Comparison of ENCODE assay signal across 7 mouse cellular contexts in the genomic region with DNA sequence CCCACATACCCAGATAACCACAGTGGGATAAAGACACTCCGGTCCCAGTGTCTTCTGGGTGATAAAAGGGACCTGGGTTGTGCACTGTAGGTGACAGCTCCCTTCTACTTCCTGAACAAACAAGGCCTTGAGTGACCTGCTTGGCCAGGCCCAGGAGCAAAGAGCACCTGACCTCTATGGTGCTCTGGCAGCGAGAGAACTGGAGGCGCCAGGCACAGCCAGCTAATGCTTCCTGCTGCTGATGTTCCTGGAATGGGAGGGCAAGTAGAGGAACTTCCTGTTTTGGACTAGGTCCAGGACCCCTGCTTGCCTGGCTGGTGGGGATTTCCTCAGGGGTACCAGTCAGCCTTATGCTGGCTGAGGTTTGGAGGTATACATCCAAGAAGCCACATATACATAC. TPM values are rescaled to one million over a fixed set of nuclear protein-coding genes. Genes with fewer than 3 reads are reported as not detected.
DNase-seq lines count a peak whose midpoint lies in the region; ATAC-seq lines count a peak whose summit lies in the region.

No protein-coding gene starts in this region.

- WGBS in embryonic facial prominence, embryonic 11.5 days, result 54% methylated on average over 3 of the region's 3 CpGs
- WGBS in hindbrain, embryonic 15.5 days, result 66% methylated on average over 3 of the region's 3 CpGs
- WGBS in liver, embryonic 12.5 days (ENCODE audit: insufficient replicate concordance), result 39% methylated on average over 3 of the region's 3 CpGs

- H3K27ac ChIP-seq in embryonic facial prominence, embryonic 11.5 days (replicated peaks; ENCODE audit: low read depth, low read length), result peak overlapping the region; percentile 47; the same call in 1 of the 2 replicates
- peak overlapping the region; percentile 58; the same call in 1 of the 2 replicates for H3K27ac ChIP-seq in hindbrain, embryonic 15.5 days (replicated peaks)
- peak overlapping the region; percentile 50 for H3K27ac ChIP-seq in liver, embryonic 12.5 days

- peaks cover 15% of the 10 kb centered on the region for H3K4me1 ChIP-seq in embryonic facial prominence, embryonic 11.5 days (ENCODE audit: control insufficient read depth, insufficient read depth, low read length)
- H3K4me1 ChIP-seq in hindbrain, embryonic 15.5 days (replicated peaks), result peaks cover 63% of the 10 kb centered on the region
- peaks cover 60% of the 10 kb centered on the region for H3K4me1 ChIP-seq in liver, embryonic 12.5 days

- no peak overlapping the region; the same call in 1 of the 2 replicates for H3K9ac ChIP-seq in embryonic facial prominence, embryonic 11.5 days (replicated peaks; ENCODE audit: low read length)
- H3K9ac ChIP-seq in hindbrain, embryonic 15.5 days, result no peak overlapping the region
- no peak overlapping the region for H3K9ac ChIP-seq in liver, embryonic 12.5 days

- peaks cover 20% of the 10 kb centered on the region for H3K36me3 ChIP-seq in embryonic facial prominence, embryonic 11.5 days (replicated peaks; ENCODE audit: control insufficient read depth, insufficient read depth, low read depth, low read length)
- H3K36me3 ChIP-seq in hindbrain, embryonic 15.5 days, result peaks cover 37% of the 10 kb centered on the region
- peaks cover 35% of the 10 kb centered on the region for H3K36me3 ChIP-seq in liver, embryonic 12.5 days

- no peak overlapping the region for H3K4me2 ChIP-seq in embryonic facial prominence, embryonic 11.5 days (ENCODE audit: low read depth, low read length)
- H3K4me2 ChIP-seq in hindbrain, embryonic 15.5 days, result no peak overlapping the region
- no peak overlapping the region for H3K4me2 ChIP-seq in liver, embryonic 12.5 days

- ATAC-seq in embryonic facial prominence, embryonic 11.5 days (replicated peaks; ENCODE audit: insufficient number of reproducible peaks, low FRiP score, low TSS enrichment, low read depth), result no peak
- no peak for ATAC-seq in hindbrain, embryonic 15.5 days (ENCODE audit: low FRiP score, low read depth)
- no peak for ATAC-seq in liver, embryonic 12.5 days

- DNase-seq in adrenal gland, postnatal 36 days, result peak; percentile 27 to 59
- no peak for DNase-seq in embryonic facial prominence, embryonic 11.5 days (ENCODE audit: low spot score)
- DNase-seq in yolk sac, embryonic 10.5 days (ENCODE audit: low spot score), result peak; percentile 76
- no peak for DNase-seq in urinary bladder, postnatal 4 days (ENCODE audit: low spot score in 2 of 2)
- no peak for DNase-seq in layer of hippocampus, adult 8-10 months (ENCODE audit: low spot score in 2 of 2)

- no peaks in the 10 kb centered on the region for H3K9me3 ChIP-seq in embryonic facial prominence, embryonic 11.5 days (replicated peaks; ENCODE audit: control insufficient read depth, low read length)
- no peaks in the 10 kb centered on the region for H3K9me3 ChIP-seq in hindbrain, embryonic 15.5 days
- no peaks in the 10 kb centered on the region for H3K9me3 ChIP-seq in liver, embryonic 12.5 days (replicated peaks)

- no peaks in the 10 kb centered on the region for H3K27me3 ChIP-seq in embryonic facial prominence, embryonic 11.5 days (ENCODE audit: control insufficient read depth, insufficient read depth, low read length)
- H3K27me3 ChIP-seq in hindbrain, embryonic 15.5 days, result no peaks in the 10 kb centered on the region
- H3K27me3 ChIP-seq in liver, embryonic 12.5 days (replicated peaks), result peaks cover 44% of the 10 kb centered on the region

- no peak overlapping the region for H3K4me3 ChIP-seq in embryonic facial prominence, embryonic 11.5 days (ENCODE audit: low read depth, low read length)
- no peak overlapping the region for H3K4me3 ChIP-seq in hindbrain, embryonic 15.5 days
- no peak overlapping the region for H3K4me3 ChIP-seq in liver, embryonic 12.5 days

RNA-seq across cellular contexts. Expression of gene Plxnb2, which starts 10.5 kb away (rescaled TPM):
- total RNA-seq in adrenal gland, postnatal 36 days (2021), result 100 to 1,000 TPM; 110 to 130 TPM
- 113 and 122 TPM in 2 replicates for polyA plus RNA-seq in embryonic facial prominence, embryonic 11.5 days (2014; fragmentation: Nextera tagmentation; extraction: Ambion mirVana)
- 90.7 and 105 TPM in 2 replicates for polyA plus RNA-seq in hindbrain, embryonic 15.5 days (2015; fragmentation: Nextera tagmentation; extraction: Ambion mirVana)
- 38.5 and 38.8 TPM in 2 replicates for polyA plus RNA-seq in liver, embryonic 12.5 days (2016; fragmentation: Nextera tagmentation; extraction: Ambion mirVana)
- 10 to 100 TPM; 54.0 to 78.5 (median 67.5) TPM for total RNA-seq in layer of hippocampus, adult 8-10 months (2022)

RNA-seq across cellular contexts. Expression of gene Mapk11, which starts 20.7 kb away (rescaled TPM):
- 1 to 10 TPM; 2.5 to 3.7 TPM for total RNA-seq in adrenal gland, postnatal 36 days (2021)
- polyA plus RNA-seq in embryonic facial prominence, embryonic 11.5 days (2014; fragmentation: Nextera tagmentation; extraction: Ambion mirVana), result 12.7 and 13.5 TPM in 2 replicates
- 27.3 and 28.3 TPM in 2 replicates for polyA plus RNA-seq in hindbrain, embryonic 15.5 days (2015; fragmentation: Nextera tagmentation; extraction: Ambion mirVana)
- 1.8 TPM in 2 replicates for polyA plus RNA-seq in liver, embryonic 12.5 days (2016; fragmentation: Nextera tagmentation; extraction: Ambion mirVana)
- 10 to 100 TPM; 21.4 to 27.4 (median 24.8) TPM for total RNA-seq in layer of hippocampus, adult 8-10 months (2022)

RNA-seq across cellular contexts. Expression of gene Dennd6b, which starts 26.2 kb away (rescaled TPM):
- total RNA-seq in adrenal gland, postnatal 36 days (2021), result 1 to 10 TPM; 4.9 to 5.2 TPM
- polyA plus RNA-seq in embryonic facial prominence, embryonic 11.5 days (2014; fragmentation: Nextera tagmentation; extraction: Ambion mirVana), result 14.9 and 18.6 TPM in 2 replicates
- polyA plus RNA-seq in hindbrain, embryonic 15.5 days (2015; fragmentation: Nextera tagmentation; extraction: Ambion mirVana), result 80.4 and 93.7 TPM in 2 replicates
- 5.3 and 5.5 TPM in 2 replicates for polyA plus RNA-seq in liver, embryonic 12.5 days (2016; fragmentation: Nextera tagmentation; extraction: Ambion mirVana)
- total RNA-seq in layer of hippocampus, adult 8-10 months (2022), result 10 to 100 TPM; 38.9 to 52.1 (median 45.1) TPM

RNA-seq across cellular contexts. Expression of gene Mapk12, which starts 29.6 kb away (rescaled TPM):
- 10 to 100 TPM in 1 of 2 experiments, 1 to 10 TPM in 1; 8.8 to 10.6 TPM for total RNA-seq in adrenal gland, postnatal 36 days (2021)
- 10.1 and 11.9 TPM in 2 replicates for polyA plus RNA-seq in embryonic facial prominence, embryonic 11.5 days (2014; fragmentation: Nextera tagmentation; extraction: Ambion mirVana)
- polyA plus RNA-seq in hindbrain, embryonic 15.5 days (2015; fragmentation: Nextera tagmentation; extraction: Ambion mirVana), result 4.2 and 4.6 TPM in 2 replicates
- polyA plus RNA-seq in liver, embryonic 12.5 days (2016; fragmentation: Nextera tagmentation; extraction: Ambion mirVana), result 2.3 and 2.7 TPM in 2 replicates
- 1 to 10 TPM; 4.9 to 9.7 (median 7.0) TPM for total RNA-seq in layer of hippocampus, adult 8-10 months (2022)

RNA-seq across cellular contexts. Expression of gene Ppp6r2, which starts 41.3 kb away (rescaled TPM):
- total RNA-seq in adrenal gland, postnatal 36 days (2021), result 10 to 100 TPM; 39.6 to 49.0 TPM
- polyA plus RNA-seq in embryonic facial prominence, embryonic 11.5 days (2014; fragmentation: Nextera tagmentation; extraction: Ambion mirVana), result 22.8 and 25.1 TPM in 2 replicates
- polyA plus RNA-seq in hindbrain, embryonic 15.5 days (2015; fragmentation: Nextera tagmentation; extraction: Ambion mirVana), result 71.3 and 73.4 TPM in 2 replicates
- 21.4 and 23.9 TPM in 2 replicates for polyA plus RNA-seq in liver, embryonic 12.5 days (2016; fragmentation: Nextera tagmentation; extraction: Ambion mirVana)
- 100 to 1,000 TPM; 147 to 171 (median 157) TPM for total RNA-seq in layer of hippocampus, adult 8-10 months (2022)

Comparison
In these comparisons a context has a peak if more than half of its experiments do, and no peak if none do; other contexts are left out.
1. DNase-seq: peak in adrenal gland, postnatal 36 days (2 of 2) and yolk sac, embryonic 10.5 days (single experiment); none in embryonic facial prominence, embryonic 11.5 days (single experiment), urinary bladder, postnatal 4 days (0 of 2) and layer of hippocampus, adult 8-10 months (0 of 2).
2. Peak in every context shown above with its lines, with median percentiles within 50 percentile points of each other: H3K27ac ChIP-seq.